Mouse (Mus musculus): Measurements from ENCODE around the gene Mbd5.

- peak; percentile 94 for TF ChIP-seq CTCF (IDR thresholded peaks at IDR 0.05; ENCODE audit: low read depth, low read length)
- no peak for TF ChIP-seq POLR2A (IDR thresholded peaks at IDR 0.05; ENCODE audit: extremely low read depth, insufficient read depth, low read length)
These were observed 363.5 kb downstream of the Mbd5 start for GRCm38 (mm10) chr2:49312629-49313447.

Data from liver, adult 2 months (tissue).